Comparison of ENCODE assay signal across 9 mouse cellular contexts in the genomic region with DNA sequence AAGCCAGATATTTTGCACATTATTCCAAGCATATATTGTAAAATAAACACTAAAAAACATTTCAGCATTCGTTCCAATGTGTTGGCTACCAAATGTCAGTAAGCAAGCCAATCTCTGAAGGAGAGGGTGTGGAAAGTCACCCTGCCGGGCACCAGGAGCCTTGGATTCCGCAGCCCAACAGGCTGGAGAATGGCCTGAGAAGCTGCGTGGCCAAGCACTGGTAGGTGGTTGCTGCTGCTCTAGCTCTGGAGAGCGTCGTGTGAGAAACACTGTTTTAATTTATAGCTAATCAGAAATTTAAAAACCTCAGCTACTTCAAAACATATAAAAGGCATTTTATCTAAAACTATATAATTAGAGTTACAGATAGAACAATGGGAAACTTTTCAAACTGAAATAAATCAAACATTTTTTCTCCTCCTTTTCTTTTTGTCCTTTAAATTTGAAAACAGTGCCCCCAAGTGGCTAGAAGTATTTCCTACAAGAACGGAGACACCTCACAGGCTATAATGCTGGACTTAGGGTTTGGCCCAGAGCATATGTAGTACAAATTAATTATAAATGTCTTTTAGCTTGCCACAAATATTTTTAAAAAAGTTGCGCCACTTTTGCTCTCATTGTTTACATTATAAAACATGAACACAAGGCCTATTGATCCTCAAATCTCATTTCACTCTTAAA.
DNase-seq lines count a peak whose midpoint lies in the region; ATAC-seq and TF ChIP-seq lines count a peak whose summit lies in the region.
"Had no signal": no experiment of that assay in that cellular context is flagged by ENCODE, and none has a peak within 500 bp of the region (broad histone marks: within the 10 kb centered on the region; RNA-seq: fewer than 3 reads in every experiment).

No protein-coding gene starts in this region.

- no peak overlapping the region for H3K4me3 ChIP-seq in gastrocnemius, adult 2 months
- no peak overlapping the region for H3K4me3 ChIP-seq in hindbrain, embryonic 12.5 days
- H3K4me3 ChIP-seq: hindbrain, embryonic 15.5 days had no signal

- no peak for DNase-seq in gastrocnemius, adult 2 months
- DNase-seq in gastrocnemius, adult 18-20 months (ENCODE audit: low spot score): no peak
- DNase-seq in 3T3-L1 (ENCODE audit: low read depth, low spot score): peak; percentile 67
- peak; percentile 4 for DNase-seq in c-Kit-positive CD71-positive TER-119-negative erythroid progenitor cells, embryonic 14.5 days (ENCODE audit: low read depth)
- DNase-seq in mesoderm, embryonic 11.5 days (ENCODE audit: low read depth, low spot score): peak; percentile 59
- no peak for DNase-seq in layer of hippocampus, postnatal 36 days
- no peak for DNase-seq in urinary bladder, adult 18-20 months (ENCODE audit: low spot score in 2 of 2)

- no peaks in the 10 kb centered on the region for H3K27me3 ChIP-seq in hindbrain, embryonic 12.5 days
- H3K27me3 ChIP-seq: hindbrain, embryonic 15.5 days had no signal

- no peaks in the 10 kb centered on the region for H3K36me3 ChIP-seq in hindbrain, embryonic 12.5 days
- H3K36me3 ChIP-seq: hindbrain, embryonic 15.5 days had no signal

- H3K4me2 ChIP-seq in hindbrain, embryonic 12.5 days (replicated peaks): no peak overlapping the region
- H3K4me2 ChIP-seq: hindbrain, embryonic 15.5 days had no signal

- no peak overlapping the region for H3K9ac ChIP-seq in hindbrain, embryonic 12.5 days
- H3K9ac ChIP-seq: hindbrain, embryonic 15.5 days had no signal

- intact Hi-C loops in gastrocnemius, adult 2 months (cut with DNase I): no loop called here

- H3K9me3 ChIP-seq in hindbrain, embryonic 12.5 days (replicated peaks): no peaks in the 10 kb centered on the region
- H3K9me3 ChIP-seq: hindbrain, embryonic 15.5 days had no signal

- TF ChIP-seq CTCF in gastrocnemius, adult 2 months (IDR thresholded peaks at IDR 0.05): peak; percentile 57

- no peaks in the 10 kb centered on the region for H3K4me1 ChIP-seq in hindbrain, embryonic 12.5 days
- H3K4me1 ChIP-seq: hindbrain, embryonic 15.5 days had no signal

- H3K27ac ChIP-seq in gastrocnemius, adult 2 months: no peak overlapping the region
- H3K27ac ChIP-seq in hindbrain, embryonic 12.5 days: no peak overlapping the region
- H3K27ac ChIP-seq: hindbrain, embryonic 15.5 days had no signal

- WGBS in hindbrain, embryonic 12.5 days: 21% methylated on average over 8 of the region's 8 CpGs

- peak; percentile 72; the same call in 1 of the 2 replicates for ATAC-seq in hindbrain, embryonic 12.5 days (ENCODE audit: low FRiP score)

Comparison
In these comparisons a context has a peak if more than half of its experiments do, and no peak if none do; other contexts are left out.
1. DNase-seq: peak in 3T3-L1 (single experiment), c-Kit-positive CD71-positive TER-119-negative erythroid progenitor cells, embryonic 14.5 days (single experiment) and mesoderm, embryonic 11.5 days (single experiment); none in gastrocnemius, adult 2 months (single experiment), gastrocnemius, adult 18-20 months (single experiment), layer of hippocampus, postnatal 36 days (0 of 2) and urinary bladder, adult 18-20 months (0 of 2).